Mouse (Mus musculus): ENCODE measurements at regions not wholly inside any gene's neighbourhood (a gene's known extent, or its start where the extent isn't known, plus 50 kb on each side); places are given as distances from the start of the nearest gene placed in this dataset.

DNA sequence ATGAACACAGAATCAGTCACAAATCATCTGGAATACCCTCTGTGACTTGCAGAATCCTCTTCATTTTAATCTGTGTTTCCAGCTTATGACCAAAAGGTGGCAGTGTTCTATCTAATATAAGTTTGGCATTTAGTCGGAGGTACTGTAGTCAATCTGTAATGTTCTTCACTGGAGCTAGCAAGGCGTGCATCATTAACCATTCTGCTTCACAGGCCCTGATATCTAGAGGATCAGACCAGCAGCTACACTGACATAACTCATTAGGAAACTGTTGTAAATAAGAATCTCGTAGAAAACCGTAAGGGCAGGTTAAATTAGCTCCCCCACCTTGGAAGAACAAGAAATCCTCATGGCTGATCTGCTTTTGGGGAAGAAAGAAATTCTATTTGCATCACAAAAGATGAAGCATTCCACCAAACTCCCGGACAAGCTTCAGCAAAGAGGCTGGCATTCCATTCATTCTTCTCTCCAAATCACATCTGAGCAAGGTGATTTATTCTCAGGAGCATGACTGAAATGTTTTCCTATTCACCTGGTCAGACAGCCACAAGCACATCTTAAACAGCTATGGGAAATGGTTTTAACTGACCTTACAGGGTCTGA, 840.0 kb upstream of the Cldn34c4 start:
- TF ChIP-seq CTCF (IDR thresholded peaks at IDR 0.05) (0 out of 2 replicates have a peak, but pooled peaks have one; percentile 3), EP300 (IDR thresholded peaks at IDR 0.05) (no peak)
